Mouse (Mus musculus) bone marrow macrophage, adult 2 months (primary cell): ENCODE measurements at regions not wholly inside any gene's neighbourhood (a gene's known extent, or its start where the extent isn't known, plus 50 kb on each side); places are given as distances from the start of the nearest gene placed in this dataset.

ENCODE experiments used
- H3K27ac ChIP-seq: 2 replicates; pipeline ENCODE4 v1.5.1; 2012; ENCODE audit warnings: low read depth, low read length; ENCODE audit not compliant: insufficient read depth
- H3K4me1 ChIP-seq: 2 replicates; pipeline ENCODE4 v1.6.1; 2012; ENCODE audit warnings: low read length; ENCODE audit not compliant: control insufficient read depth, insufficient read depth
- H3K4me3 ChIP-seq: 2 replicates; pipeline ENCODE4 v1.5.1; 2012; ENCODE audit warnings: mild to moderate bottlenecking, low read length, moderate library complexity; ENCODE audit not compliant: insufficient read depth
- CTCF ChIP-seq: IDR thresholded peaks from 2 replicates; pipeline ENCODE4 v1.5.1; 2012; ENCODE audit warnings: low read depth, mild to moderate bottlenecking, low read length, moderate library complexity
- POLR2A ChIP-seq: IDR thresholded peaks from 2 replicates; pipeline ENCODE4 v1.6.1; 2012; ENCODE audit warnings: mild to moderate bottlenecking, low read depth, low read length, borderline replicate concordance

GRCm38 (mm10) chr13:119252006-119252405 lies 176.4 kb upstream of the Paip1 start:
- Histone ChIP-seq H3K4me1 (no peaks in the 10 kb centered on the region), H3K27ac (no peak overlapping the region), H3K4me3 (no peak overlapping the region)
- TF ChIP-seq CTCF (no peak), POLR2A (no peak)

GRCm38 (mm10) chr13:119256350-119256749 lies 172.1 kb upstream of the Paip1 start:
- Histone ChIP-seq H3K27ac (no peak overlapping the region), H3K4me1 (no peaks in the 10 kb centered on the region), H3K4me3 (no peak overlapping the region)
- TF ChIP-seq CTCF (no peak), POLR2A (no peak)

GRCm38 (mm10) chr13:119258515-119258914 lies 169.9 kb upstream of the Paip1 start:
- Histone ChIP-seq H3K4me3 (no peak overlapping the region), H3K4me1 (no peaks in the 10 kb centered on the region), H3K27ac (no peak overlapping the region)
- TF ChIP-seq POLR2A (no peak), CTCF (no peak)

GRCm38 (mm10) chr13:119263561-119263960 lies 164.8 kb upstream of the Paip1 start:
- Histone ChIP-seq H3K4me1 (no peaks in the 10 kb centered on the region), H3K4me3 (no peak overlapping the region), H3K27ac (no peak overlapping the region)
- TF ChIP-seq CTCF (no peak), POLR2A (no peak)

GRCm38 (mm10) chr13:119267608-119268300 lies 160.6 kb upstream of the Paip1 start:
- H3K4me1 ChIP-seq: no peaks in the 10 kb centered on the region
- no peak overlapping the region for H3K27ac ChIP-seq
- no peak for TF ChIP-seq CTCF
- TF ChIP-seq POLR2A: no peak
- H3K4me3 ChIP-seq: no peak overlapping the region

- TF ChIP-seq CTCF: no peak
- no peak for TF ChIP-seq POLR2A
- no peak overlapping the region for H3K27ac ChIP-seq
- no peaks in the 10 kb centered on the region for H3K4me1 ChIP-seq
- H3K4me3 ChIP-seq: no peak overlapping the region
Measured at GRCm38 (mm10) chr13:119268301-119268675, 160.1 kb upstream of the Paip1 start.

GRCm38 (mm10) chr13:119275500-119275899 lies 152.9 kb upstream of the Paip1 start:
- TF ChIP-seq POLR2A: no peak
- no peak for TF ChIP-seq CTCF
- Histone ChIP-seq H3K27ac (no peak overlapping the region), H3K4me3 (no peak overlapping the region), H3K4me1 (no peaks in the 10 kb centered on the region)

- H3K4me1 ChIP-seq: no peaks in the 10 kb centered on the region
- no peak overlapping the region for H3K4me3 ChIP-seq
- no peak overlapping the region for H3K27ac ChIP-seq
- TF ChIP-seq POLR2A: no peak
- TF ChIP-seq CTCF: no peak
Measured at GRCm38 (mm10) chr13:119277308-119277948, 151.0 kb upstream of the Paip1 start.

- TF ChIP-seq POLR2A (no peak), CTCF (no peak)
- H3K4me3 ChIP-seq: no peak overlapping the region
- no peaks in the 10 kb centered on the region for H3K4me1 ChIP-seq
- H3K27ac ChIP-seq: no peak overlapping the region
Measured at GRCm38 (mm10) chr13:119279449-119279848, 149.0 kb upstream of the Paip1 start.

GRCm38 (mm10) chr13:119280622-119281021 lies 147.8 kb upstream of the Paip1 start:
- no peaks in the 10 kb centered on the region for H3K4me1 ChIP-seq
- H3K4me3 ChIP-seq: no peak overlapping the region
- H3K27ac ChIP-seq: no peak overlapping the region
- no peak for TF ChIP-seq POLR2A
- TF ChIP-seq CTCF: no peak

- Histone ChIP-seq H3K4me1 (no peaks in the 10 kb centered on the region), H3K4me3 (no peak overlapping the region), H3K27ac (no peak overlapping the region)
- no peak for TF ChIP-seq POLR2A
- TF ChIP-seq CTCF: peak; percentile 59
Measured at GRCm38 (mm10) chr13:119283448-119283847, 145.0 kb upstream of the Paip1 start.
